Mouse (Mus musculus) layer of hippocampus, postnatal 36 days (tissue): ENCODE results near the gene Nudt1. TPM values are rescaled to one million over a fixed set of nuclear protein-coding genes. Genes with fewer than 3 reads are reported as not detected.

Experiments
- DNase-seq, 2 experiments: peaks; one replicate each; pipeline ENCODE4 v3.0.0; 2022
- total RNA-seq, 2 experiments: library from RNA; stranded (reverse); gene quantifications; 2 replicates each; pipeline ENCODE4 v1.2.3; 2021

The Nudt1 gene
- total RNA-seq, 2 experiments from 2014 or later, result 4.0 to 5.6 TPM

- no peak for DNase-seq
Observed at GRCm38 (mm10) chr5:140384462-140384861, 63.0 kb downstream of the Nudt1 start.

DNA sequence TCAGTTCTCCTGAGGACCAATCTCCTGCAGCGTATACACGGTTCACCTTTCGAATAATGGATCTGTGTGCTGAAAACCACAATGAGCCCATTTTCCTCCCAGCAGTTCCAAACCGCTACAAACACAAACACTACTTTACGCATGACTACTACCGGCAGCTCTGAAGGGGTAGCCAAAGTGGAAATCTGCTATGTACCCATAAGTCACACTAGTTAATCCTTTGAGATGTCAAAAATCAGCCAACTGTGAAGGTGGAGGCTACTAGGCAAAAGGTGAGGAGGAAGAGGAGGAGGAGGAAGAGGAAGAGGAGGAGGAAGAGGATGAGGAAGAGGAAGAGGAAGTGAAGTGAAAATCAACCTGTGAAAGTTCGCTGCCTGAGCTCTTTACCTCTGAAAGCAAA is 65.8 kb downstream of the Nudt1 start:
- DNase-seq, result no peak

Other genes with a start within 250 kb of the Nudt1 start
- gene Mad1l1, start 104 bp upstream of the Nudt1 start, total RNA-seq, result 10 to 100 TPM; 15.2 to 16.3 TPM
- 1 to 10 TPM; 9.6 to 9.9 TPM for gene Mrm2, start 10.2 kb downstream of the Nudt1 start, total RNA-seq
- gene Snx8, start 67.6 kb downstream of the Nudt1 start, total RNA-seq, result 10 to 100 TPM; 11.4 to 11.6 TPM
- gene Eif3b, start 97.7 kb downstream of the Nudt1 start, total RNA-seq, result 10 to 100 TPM; 89.9 to 95.7 TPM
- not detected for gene Gm4869, start 124.0 kb downstream of the Nudt1 start, total RNA-seq
- gene Chst12, start 183.9 kb downstream of the Nudt1 start, total RNA-seq, result 10 to 100 TPM; 18.9 to 19.2 TPM
- under 1 TPM in 1 of 2 experiments, not detected in 1; 0.62 TPM for gene Grifin, start 243.4 kb downstream of the Nudt1 start, total RNA-seq